Mouse (Mus musculus) liver, embryonic 11.5 days (tissue): ENCODE measurements around the gene Yjefn3. TPM values are rescaled to one million over a fixed set of nuclear protein-coding genes. Genes with fewer than 3 reads are reported as not detected.

Experiments
- ATAC-seq: fragments of 200-750 bp; cut with Nextera tagmentation; replicated peaks from 2 replicates; pipeline ENCODE4 v1.8.0; 2017; ENCODE audit warnings: moderate number of reproducible peaks, mild to moderate bottlenecking, moderate TSS enrichment, moderate library complexity; ENCODE audit not compliant: low FRiP score
- DNase-seq: peaks from one replicate; pipeline ENCODE4 v3.0.0-alpha.2; 2017; ENCODE audit warnings: low spot score
- H3K27ac ChIP-seq: fragments of 300-500 bp; sonication (generic); 2 replicates; pipeline ENCODE4 v1.5.1; 2014; ENCODE audit warnings: mild to moderate bottlenecking, low read depth, low read length, control low read depth
- H3K27me3 ChIP-seq: fragments of 300-500 bp; sonication (generic); replicated peaks from 2 replicates; pipeline ENCODE4 v1.6.1; 2014; ENCODE audit warnings: low read length, mixed read lengths; ENCODE audit not compliant: control insufficient read depth, insufficient read depth
- H3K36me3 ChIP-seq: fragments of 300-500 bp; sonication (generic); 2 replicates; pipeline ENCODE4 v1.6.1; 2014; ENCODE audit warnings: mild to moderate bottlenecking, low read length, moderate library complexity, mixed read lengths; ENCODE audit not compliant: control insufficient read depth, insufficient read depth
- H3K4me1 ChIP-seq: fragments of 300-500 bp; sonication (generic); replicated peaks from 2 replicates; pipeline ENCODE4 v1.6.1; 2014; ENCODE audit warnings: low read length, mixed read lengths; ENCODE audit not compliant: control insufficient read depth, insufficient read depth
- H3K4me2 ChIP-seq: fragments of 300-500 bp; sonication (generic); 2 replicates; pipeline ENCODE4 v1.6.1; 2014; ENCODE audit warnings: mild to moderate bottlenecking, control low read depth, moderate library complexity
- H3K4me3 ChIP-seq: fragments of 300-500 bp; sonication (generic); 2 replicates; pipeline ENCODE4 v1.5.1; 2014; ENCODE audit warnings: low read depth, low read length, control low read depth
- H3K9ac ChIP-seq: fragments of 300-500 bp; sonication (generic); 2 replicates; pipeline ENCODE4 v1.6.1; 2014; ENCODE audit warnings: low read depth, low read length, control low read depth
- H3K9me3 ChIP-seq: fragments of 300-500 bp; sonication (generic); 2 replicates; pipeline ENCODE4 v1.6.1; 2016; ENCODE audit warnings: low read length, inconsistent platforms, mixed read lengths; ENCODE audit not compliant: control insufficient read depth
- WGBS: fragments of 180-500 bp; shearing (Covaris S2); extraction: QIAGEN DNeasy Blood & Tissue Kit; methylation state at CpG from one replicate; pipeline ENCODE4 v1.1.7; 2014; 5-methylcytosine and 5-hydroxymethylcytosine counted together
- polyA plus RNA-seq: library from polyadenylated mRNA; unstranded; fragments of >200 nt; fragmentation: Nextera tagmentation; extraction: Ambion mirVana; gene quantifications from 2 replicates; pipeline ENCODE4 v1.2.1, GENCODE M21; 2014

Gene Yjefn3
- polyA plus RNA-seq, 1 experiment from 2014 or later: 1.7 TPM

- Histone ChIP-seq H3K4me2 (no peak overlapping the region), H3K9ac (no peak overlapping the region), H3K9me3 (no peaks in the 10 kb centered on the region), H3K4me1 (no peaks in the 10 kb centered on the region; the same call in 1 of the 2 replicates), H3K27ac (no peak overlapping the region), H3K27me3 (no peaks in the 10 kb centered on the region), H3K36me3 (no peaks in the 10 kb centered on the region), H3K4me3 (no peak overlapping the region)
- DNase-seq: no peak
- 69% methylated on average over 8 of the region's 8 CpGs for WGBS
- ATAC-seq: peak; percentile 33; the same call in 1 of the 2 replicates
These were observed 53.6 kb downstream of the Yjefn3 start for GRCm38 (mm10) chr8:69848951-69849350.

GRCm38 (mm10) chr8:69847167-69848065, 55.1 kb downstream of the Yjefn3 start:
- ATAC-seq (no peak), DNase-seq (no peak)
- Histone ChIP-seq H3K4me2 (no peak overlapping the region), H3K9me3 (no peaks in the 10 kb centered on the region), H3K27me3 (no peaks in the 10 kb centered on the region), H3K36me3 (no peaks in the 10 kb centered on the region), H3K9ac (no peak overlapping the region), H3K27ac (no peak overlapping the region), H3K4me3 (no peak overlapping the region), H3K4me1 (no peaks in the 10 kb centered on the region; the same call in 1 of the 2 replicates)
- 62% methylated on average over 3 of the region's 3 CpGs for WGBS

Other genes starting within 250 kb of the Yjefn3 start
- 0.77 and 0.92 TPM in 2 replicates for gene Zfp964, start 248.2 kb downstream of the Yjefn3 start, polyA plus RNA-seq
- 23.5 and 26.6 TPM in 2 replicates for gene Zfp869, start 192.0 kb downstream of the Yjefn3 start, polyA plus RNA-seq
- 3.8 and 4.1 TPM in 2 replicates for gene Zfp963, start 152.7 kb downstream of the Yjefn3 start, polyA plus RNA-seq
- 0.57 and 0.70 TPM in 2 replicates for gene Gm20422, start 127.8 kb downstream of the Yjefn3 start, polyA plus RNA-seq
- 53.4 and 54.2 TPM in 2 replicates for gene Atp13a1, start 111.5 kb downstream of the Yjefn3 start, polyA plus RNA-seq
- gene Zfp866, start 111.5 kb downstream of the Yjefn3 start, polyA plus RNA-seq: 21.3 and 21.7 TPM in 2 replicates
- gene Gmip, start 94.0 kb downstream of the Yjefn3 start, polyA plus RNA-seq: 9.5 and 10.9 TPM in 2 replicates
- 0.44 and 0.49 TPM in 2 replicates for gene Lpar2, start 80.3 kb downstream of the Yjefn3 start, polyA plus RNA-seq
- 5.6 and 6.3 TPM in 2 replicates for gene Pbx4, start 70.2 kb downstream of the Yjefn3 start, polyA plus RNA-seq
- 0.48 and 0.56 TPM in 2 replicates for gene Cilp2, start 15.0 kb downstream of the Yjefn3 start, polyA plus RNA-seq
- gene Tssk6, start 528 bp downstream of the Yjefn3 start, polyA plus RNA-seq: 4.5 and 5.2 TPM in 2 replicates
- 145 and 159 TPM in 2 replicates for gene Ndufa13, start 154 bp downstream of the Yjefn3 start, polyA plus RNA-seq
- gene Gatad2a, start 93.7 kb upstream of the Yjefn3 start, polyA plus RNA-seq: 72.6 and 75.3 TPM in 2 replicates
- gene Mau2, start 140.0 kb upstream of the Yjefn3 start, polyA plus RNA-seq: 42.1 and 46.5 TPM in 2 replicates
- 30.8 and 32.4 TPM in 2 replicates for gene Sugp1, start 140.1 kb upstream of the Yjefn3 start, polyA plus RNA-seq
- gene Tm6sf2, start 170.2 kb upstream of the Yjefn3 start, polyA plus RNA-seq: 0.60 and 0.82 TPM in 2 replicates
- 0.27 and 0.64 TPM in 2 replicates for gene Hapln4, start 180.7 kb upstream of the Yjefn3 start, polyA plus RNA-seq
- 0.08 and 0.15 TPM in 2 replicates for gene Ncan, start 218.2 kb upstream of the Yjefn3 start, polyA plus RNA-seq
- gene Nr2c2ap, start 228.6 kb upstream of the Yjefn3 start, polyA plus RNA-seq: 32.9 and 35.4 TPM in 2 replicates
- 15.2 and 16.7 TPM in 2 replicates for gene Rfxank, start 236.4 kb upstream of the Yjefn3 start, polyA plus RNA-seq
- 38.6 and 46.2 TPM in 2 replicates for gene Borcs8, start 236.8 kb upstream of the Yjefn3 start, polyA plus RNA-seq
- 0.45 and 0.51 TPM in 2 replicates for gene Mef2b, start 237.0 kb upstream of the Yjefn3 start, polyA plus RNA-seq